Mouse (Mus musculus) olfactory bulb, adult 2 months (tissue): Measurements from ENCODE around the gene Rab30.

Experiments
- CTCF ChIP-seq: fragments of 200-500 bp; IDR thresholded peaks from 2 replicates; pipeline ENCODE4 v1.5.1; 2012; ENCODE audit warnings: low read depth, mild to moderate bottlenecking, low read length, moderate library complexity; ENCODE audit not compliant: insufficient read depth
- POLR2A ChIP-seq: fragments of 200-500 bp; IDR thresholded peaks from 2 replicates; pipeline ENCODE4 v1.6.1; 2012; ENCODE audit warnings: mild to moderate bottlenecking, low read depth, low read length, moderate library complexity; ENCODE audit not compliant: insufficient read depth

- TF ChIP-seq CTCF (no peak), POLR2A (no peak)
Observed at GRCm38 (mm10) chr7:92802158-92802557, 60.8 kb downstream of the Rab30 start.
